Mouse (Mus musculus) embryonic facial prominence, embryonic 12.5 days (tissue): ENCODE results near the gene Lamc3. TPM values are rescaled to one million over a fixed set of nuclear protein-coding genes. Genes with fewer than 3 reads are reported as not detected.
"Not testable (repeated sequence)": the region's sequence is repeated elsewhere in the genome, so short reads cannot be mapped to it uniquely, and the experiment has no call there.

Experiments
- ATAC-seq: fragments of 200-750 bp; cut with Nextera tagmentation; 2 replicates; pipeline ENCODE4 v1.8.0; 2017; ENCODE audit not compliant: insufficient number of reproducible peaks, insufficient read depth, low FRiP score, low TSS enrichment
- H3K27ac ChIP-seq: fragments of 300-500 bp; sonication (generic); 2 replicates; pipeline ENCODE4 v1.5.1; 2016; ENCODE audit warnings: mild to moderate bottlenecking
- H3K27me3 ChIP-seq: fragments of 300-500 bp; sonication (generic); 2 replicates; pipeline ENCODE4 v1.6.1; 2016; ENCODE audit warnings: mild to moderate bottlenecking, moderate library complexity
- H3K36me3 ChIP-seq: fragments of 300-500 bp; sonication (generic); 2 replicates; pipeline ENCODE4 v1.6.1; 2016; ENCODE audit warnings: mild to moderate bottlenecking
- H3K4me1 ChIP-seq: fragments of 300-500 bp; sonication (generic); 2 replicates; pipeline ENCODE4 v1.6.1; 2016
- H3K4me2 ChIP-seq: fragments of 300-500 bp; sonication (generic); replicated peaks from 2 replicates; pipeline ENCODE4 v1.6.1; 2016; ENCODE audit warnings: mild to moderate bottlenecking, moderate library complexity
- H3K4me3 ChIP-seq: fragments of 300-500 bp; sonication (generic); 2 replicates; pipeline ENCODE4 v1.5.1; 2016; ENCODE audit warnings: mild to moderate bottlenecking
- H3K9ac ChIP-seq: fragments of 300-500 bp; sonication (generic); 2 replicates; pipeline ENCODE4 v1.6.1; 2016; ENCODE audit warnings: mild to moderate bottlenecking, moderate library complexity
- H3K9me3 ChIP-seq: fragments of 300-500 bp; sonication (generic); 2 replicates; pipeline ENCODE4 v1.6.1; 2016; ENCODE audit warnings: mild to moderate bottlenecking, moderate library complexity
- WGBS: fragments of 180-500 bp; shearing (Covaris S2); methylation state at CpG from one replicate; pipeline ENCODE4 v1.1.7; 2016; 5-methylcytosine and 5-hydroxymethylcytosine counted together
- polyA plus RNA-seq: library from polyadenylated mRNA; unstranded; fragments of >200 nt; fragmentation: Nextera tagmentation; extraction: Ambion mirVana; gene quantifications from 2 replicates; pipeline ENCODE4 v1.2.1, GENCODE M21; 2016

The Lamc3 gene
- polyA plus RNA-seq, 1 experiment from 2014 or later: 1.8 TPM

- Histone ChIP-seq H3K27me3 (no peaks in the 10 kb centered on the region), H3K4me2 (no peak overlapping the region), H3K36me3 (no peaks in the 10 kb centered on the region), H3K27ac (no peak overlapping the region), H3K4me3 (no peak overlapping the region), H3K9ac (no peak overlapping the region), H3K4me1 (peaks cover 26% of the 10 kb centered on the region), H3K9me3 (no peaks in the 10 kb centered on the region)
- ATAC-seq: no peak
- WGBS: 77% methylated on average over 9 of the region's 9 CpGs
Measured at GRCm38 (mm10) chr2:31906407-31906806, 19.3 kb downstream of the Lamc3 start.

- H3K4me2 ChIP-seq: no peak overlapping the region
- H3K9me3 ChIP-seq: no peaks in the 10 kb centered on the region
- no peaks in the 10 kb centered on the region for H3K4me1 ChIP-seq
- no peak overlapping the region for H3K27ac ChIP-seq
- H3K4me3 ChIP-seq: no peak overlapping the region
- no peak overlapping the region for H3K9ac ChIP-seq
- no peaks in the 10 kb centered on the region for H3K36me3 ChIP-seq
- no peaks in the 10 kb centered on the region for H3K27me3 ChIP-seq
- no peak for ATAC-seq
- WGBS: 70% methylated on average over 4 of the region's 4 CpGs
Measured at GRCm38 (mm10) chr2:31912575-31912974, 25.5 kb downstream of the Lamc3 start.

- H3K4me3 ChIP-seq, H3K9ac ChIP-seq, H3K4me1 ChIP-seq, H3K27me3 ChIP-seq, ATAC-seq, H3K36me3 ChIP-seq, H3K27ac ChIP-seq, H3K9me3 ChIP-seq, H3K4me2 ChIP-seq: not testable (repeated sequence)
Measured at GRCm38 (mm10) chr2:31914213-31914612, 27.1 kb downstream of the Lamc3 start.

- Histone ChIP-seq H3K9me3 (no peaks in the 10 kb centered on the region), H3K4me2 (no peak overlapping the region), H3K4me3 (no peak overlapping the region), H3K4me1 (no peaks in the 10 kb centered on the region), H3K27me3 (no peaks in the 10 kb centered on the region), H3K9ac (no peak overlapping the region), H3K36me3 (no peaks in the 10 kb centered on the region), H3K27ac (no peak overlapping the region)
- no peak for ATAC-seq
- 23% methylated on average over 4 of the region's 4 CpGs for WGBS
Measured at GRCm38 (mm10) chr2:31915112-31915511, 28.0 kb downstream of the Lamc3 start.

- H3K4me1 ChIP-seq: no peaks in the 10 kb centered on the region
- H3K4me2 ChIP-seq: no peak overlapping the region
- no peak overlapping the region for H3K9ac ChIP-seq
- no peaks in the 10 kb centered on the region for H3K36me3 ChIP-seq
- H3K27ac ChIP-seq: no peak overlapping the region
- H3K27me3 ChIP-seq: no peaks in the 10 kb centered on the region
- H3K4me3 ChIP-seq: no peak overlapping the region
- H3K9me3 ChIP-seq: no peaks in the 10 kb centered on the region
- 27% methylated on average over 4 of the region's 4 CpGs for WGBS
- ATAC-seq: no peak
Measured at GRCm38 (mm10) chr2:31917636-31918035, 30.5 kb downstream of the Lamc3 start.

GRCm38 (mm10) chr2:31923645-31924044, 36.6 kb downstream of the Lamc3 start:
- no peaks in the 10 kb centered on the region for H3K4me1 ChIP-seq
- no peaks in the 10 kb centered on the region for H3K27me3 ChIP-seq
- ATAC-seq: no peak
- no peak overlapping the region for H3K27ac ChIP-seq
- no peaks in the 10 kb centered on the region for H3K36me3 ChIP-seq
- H3K4me2 ChIP-seq: no peak overlapping the region
- no peak overlapping the region for H3K4me3 ChIP-seq
- no peak overlapping the region for H3K9ac ChIP-seq
- H3K9me3 ChIP-seq: no peaks in the 10 kb centered on the region
- WGBS: 72% methylated on average over 4 of the region's 4 CpGs

GRCm38 (mm10) chr2:31924811-31925210, 37.7 kb downstream of the Lamc3 start:
- no peak overlapping the region for H3K4me2 ChIP-seq
- no peak overlapping the region for H3K9ac ChIP-seq
- no peak overlapping the region for H3K27ac ChIP-seq
- H3K27me3 ChIP-seq: no peaks in the 10 kb centered on the region
- WGBS: 27% methylated on average over 9 of the region's 9 CpGs
- no peaks in the 10 kb centered on the region for H3K4me1 ChIP-seq
- H3K4me3 ChIP-seq: no peak overlapping the region
- H3K36me3 ChIP-seq: no peaks in the 10 kb centered on the region
- no peaks in the 10 kb centered on the region for H3K9me3 ChIP-seq
- ATAC-seq: no peak

- H3K27ac ChIP-seq: no peak overlapping the region
- H3K9me3 ChIP-seq: no peaks in the 10 kb centered on the region
- no peak for ATAC-seq
- H3K9ac ChIP-seq: no peak overlapping the region
- 63% methylated on average over 4 of the region's 4 CpGs for WGBS
- H3K4me1 ChIP-seq: no peaks in the 10 kb centered on the region
- H3K4me2 ChIP-seq: no peak overlapping the region
- no peaks in the 10 kb centered on the region for H3K27me3 ChIP-seq
- H3K4me3 ChIP-seq: no peak overlapping the region
- no peaks in the 10 kb centered on the region for H3K36me3 ChIP-seq
Measured at GRCm38 (mm10) chr2:31925936-31926335, 38.8 kb downstream of the Lamc3 start.

GRCm38 (mm10) chr2:31929664-31930063, 42.6 kb downstream of the Lamc3 start:
- no peaks in the 10 kb centered on the region for H3K27me3 ChIP-seq
- H3K9me3 ChIP-seq: no peaks in the 10 kb centered on the region
- H3K4me3 ChIP-seq: no peak overlapping the region
- H3K36me3 ChIP-seq: no peaks in the 10 kb centered on the region
- H3K4me1 ChIP-seq: no peaks in the 10 kb centered on the region
- WGBS: 71% methylated on average over 3 of the region's 3 CpGs
- no peak overlapping the region for H3K4me2 ChIP-seq
- no peak overlapping the region for H3K27ac ChIP-seq
- no peak for ATAC-seq
- no peak overlapping the region for H3K9ac ChIP-seq

- 48% methylated on average over 4 of the region's 4 CpGs for WGBS
- Histone ChIP-seq H3K4me1 (no peaks in the 10 kb centered on the region), H3K4me2 (no peak overlapping the region), H3K27ac (no peak overlapping the region), H3K4me3 (no peak overlapping the region), H3K9ac (no peak overlapping the region), H3K27me3 (no peaks in the 10 kb centered on the region), H3K36me3 (no peaks in the 10 kb centered on the region), H3K9me3 (no peaks in the 10 kb centered on the region)
- ATAC-seq: no peak
Measured at GRCm38 (mm10) chr2:31934551-31934950, 47.5 kb downstream of the Lamc3 start.

GRCm38 (mm10) chr2:31935054-31935453, 48.0 kb downstream of the Lamc3 start:
- ATAC-seq: no peak
- Histone ChIP-seq H3K36me3 (no peaks in the 10 kb centered on the region), H3K27me3 (no peaks in the 10 kb centered on the region), H3K4me2 (no peak overlapping the region), H3K4me3 (no peak overlapping the region), H3K4me1 (no peaks in the 10 kb centered on the region), H3K27ac (no peak overlapping the region), H3K9me3 (no peaks in the 10 kb centered on the region), H3K9ac (no peak overlapping the region)
- WGBS: 46% methylated on average over 4 of the region's 4 CpGs

GRCm38 (mm10) chr2:31938298-31938697, 51.2 kb downstream of the Lamc3 start:
- ATAC-seq: no peak
- Histone ChIP-seq H3K36me3 (no peaks in the 10 kb centered on the region), H3K9ac (no peak overlapping the region), H3K27ac (no peak overlapping the region), H3K4me1 (no peaks in the 10 kb centered on the region), H3K27me3 (no peaks in the 10 kb centered on the region), H3K4me3 (no peak overlapping the region), H3K4me2 (no peak overlapping the region), H3K9me3 (no peaks in the 10 kb centered on the region)
- 79% methylated on average over 1 of the region's 1 CpGs for WGBS

- Histone ChIP-seq H3K27me3 (0 out of 2 replicates have a peak, but pooled peaks cover 5% of the 10 kb centered on the region), H3K9ac (no peak overlapping the region), H3K36me3 (no peaks in the 10 kb centered on the region), H3K9me3 (no peaks in the 10 kb centered on the region), H3K4me2 (no peak overlapping the region), H3K4me3 (no peak overlapping the region), H3K27ac (no peak overlapping the region), H3K4me1 (no peaks in the 10 kb centered on the region)
- 74% methylated on average over 4 of the region's 4 CpGs for WGBS
- no peak for ATAC-seq
Measured at GRCm38 (mm10) chr2:31943011-31943410, 55.9 kb downstream of the Lamc3 start.
